Mouse (Mus musculus) olfactory bulb, adult 2 months (tissue): ENCODE results near the gene Mical3.

Source experiments
- CTCF ChIP-seq: fragments of 200-500 bp; IDR thresholded peaks from 2 replicates; pipeline ENCODE4 v1.5.1; 2012; ENCODE audit warnings: low read depth, mild to moderate bottlenecking, low read length, moderate library complexity; ENCODE audit not compliant: insufficient read depth
- POLR2A ChIP-seq: fragments of 200-500 bp; IDR thresholded peaks from 2 replicates; pipeline ENCODE4 v1.6.1; 2012; ENCODE audit warnings: mild to moderate bottlenecking, low read depth, low read length, moderate library complexity; ENCODE audit not compliant: insufficient read depth

DNA sequence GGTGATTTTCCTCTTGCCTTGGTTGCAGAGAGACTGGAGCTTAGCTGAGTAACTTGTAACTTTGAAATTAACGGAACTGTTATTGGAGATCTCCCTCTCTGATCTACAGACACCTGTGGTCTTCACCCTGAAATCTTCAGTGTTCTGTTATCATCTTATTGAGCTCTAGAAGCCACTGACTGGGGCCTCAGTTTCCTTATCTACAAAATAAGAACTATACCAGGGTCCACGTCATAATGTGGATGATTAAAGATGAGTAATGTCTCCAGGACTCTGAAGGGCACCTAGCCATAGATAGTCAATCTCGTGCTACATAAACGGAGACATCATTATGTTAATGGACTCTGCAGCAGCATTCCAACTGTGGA lies 45.9 kb upstream of the Mical3 start:
- TF ChIP-seq POLR2A: no peak
- TF ChIP-seq CTCF: no peak
